Mouse (Mus musculus) heart, embryonic 12.5 days (tissue): ENCODE results near the gene Spag5. TPM values are rescaled to one million over a fixed set of nuclear protein-coding genes. Genes with fewer than 3 reads are reported as not detected.

ENCODE experiments used
- polyA plus RNA-seq: library from polyadenylated mRNA; unstranded; fragments of >200 nt; fragmentation: Nextera tagmentation; extraction: Ambion mirVana; gene quantifications from 2 replicates; pipeline ENCODE4 v1.2.1, GENCODE M21; 2016

Spag5 gene
- polyA plus RNA-seq, 1 experiment from 2014 or later, result 27.2 TPM

Other genes with a start within 250 kb of the Spag5 start
- 22.6 and 23.7 TPM in 2 replicates for gene Eral1, start 221.1 kb upstream of the Spag5 start, polyA plus RNA-seq
- gene Fam222b, start 206.9 kb upstream of the Spag5 start, polyA plus RNA-seq, result 22.6 and 23.3 TPM in 2 replicates
- 51.8 and 52.5 TPM in 2 replicates for gene Traf4, start 135.9 kb upstream of the Spag5 start, polyA plus RNA-seq
- 12.1 and 16.5 TPM in 2 replicates for gene Nek8, start 124.9 kb upstream of the Spag5 start, polyA plus RNA-seq
- gene Tlcd1, start 124.8 kb upstream of the Spag5 start, polyA plus RNA-seq, result 11.7 and 14.2 TPM in 2 replicates
- 847 and 859 TPM in 2 replicates for gene Rpl23a, start 117.9 kb upstream of the Spag5 start, polyA plus RNA-seq
- 53.3 and 54.6 TPM in 2 replicates for gene Rab34, start 113.1 kb upstream of the Spag5 start, polyA plus RNA-seq
- gene Proca1, start 108.1 kb upstream of the Spag5 start, polyA plus RNA-seq, result 3.1 and 3.2 TPM in 2 replicates
- gene Sdf2, start 55.8 kb upstream of the Spag5 start, polyA plus RNA-seq, result 47.5 and 50.1 TPM in 2 replicates
- gene Supt6, start 55.5 kb upstream of the Spag5 start, polyA plus RNA-seq, result 26.1 and 28.5 TPM in 2 replicates
- 83.1 and 91.0 TPM in 2 replicates for gene 2610507B11Rik, start 39.8 kb upstream of the Spag5 start, polyA plus RNA-seq
- 0.54 TPM in 1 of 2 replicates, not detected in the other for gene BC030499, start 10.7 kb upstream of the Spag5 start, polyA plus RNA-seq
- 10.0 and 12.6 TPM in 2 replicates for gene Aldoc, start 21.4 kb downstream of the Spag5 start, polyA plus RNA-seq
- 71.4 and 75.6 TPM in 2 replicates for gene Pigs, start 26.9 kb downstream of the Spag5 start, polyA plus RNA-seq
- gene Unc119, start 42.0 kb downstream of the Spag5 start, polyA plus RNA-seq, result 45.6 and 47.7 TPM in 2 replicates
- not detected in 2 replicates for gene Foxn1, start 85.0 kb downstream of the Spag5 start, polyA plus RNA-seq
- gene Slc13a2, start 120.7 kb downstream of the Spag5 start, polyA plus RNA-seq, result not detected in 2 replicates
- 6.0 and 7.3 TPM in 2 replicates for gene Slc46a1, start 164.2 kb downstream of the Spag5 start, polyA plus RNA-seq
- 0.31 and 0.40 TPM in 2 replicates for gene Sarm1, start 196.2 kb downstream of the Spag5 start, polyA plus RNA-seq
- gene Vtn, start 197.6 kb downstream of the Spag5 start, polyA plus RNA-seq, result 0.45 and 3.6 TPM in 2 replicates
- not detected in 2 replicates for gene Sebox, start 201.9 kb downstream of the Spag5 start, polyA plus RNA-seq
- 49.6 and 49.9 TPM in 2 replicates for gene Tmem199, start 210.6 kb downstream of the Spag5 start, polyA plus RNA-seq
- gene Poldip2, start 210.7 kb downstream of the Spag5 start, polyA plus RNA-seq, result 146 TPM in 2 replicates
- 80.1 and 83.8 TPM in 2 replicates for gene Tnfaip1, start 234.8 kb downstream of the Spag5 start, polyA plus RNA-seq
- gene Ift20, start 234.8 kb downstream of the Spag5 start, polyA plus RNA-seq, result 96.2 and 104 TPM in 2 replicates
- 58.4 and 65.9 TPM in 2 replicates for gene Tmem97, start 249.2 kb downstream of the Spag5 start, polyA plus RNA-seq